Mouse (Mus musculus): Measurements from ENCODE around the gene Mrps27. TPM values are rescaled to one million over a fixed set of nuclear protein-coding genes. Genes with fewer than 3 reads are reported as not detected.
A peak's percentile ranks its signal among the peaks of the same experiment; 100 is the strongest.
"Not testable (repeated sequence)": the region's sequence is repeated elsewhere in the genome, so short reads cannot be mapped to it uniquely, and the experiment has no call there.

Mrps27 gene
- polyA plus RNA-seq, 1 experiment from 2014 or later = 25.9 TPM

DNA sequence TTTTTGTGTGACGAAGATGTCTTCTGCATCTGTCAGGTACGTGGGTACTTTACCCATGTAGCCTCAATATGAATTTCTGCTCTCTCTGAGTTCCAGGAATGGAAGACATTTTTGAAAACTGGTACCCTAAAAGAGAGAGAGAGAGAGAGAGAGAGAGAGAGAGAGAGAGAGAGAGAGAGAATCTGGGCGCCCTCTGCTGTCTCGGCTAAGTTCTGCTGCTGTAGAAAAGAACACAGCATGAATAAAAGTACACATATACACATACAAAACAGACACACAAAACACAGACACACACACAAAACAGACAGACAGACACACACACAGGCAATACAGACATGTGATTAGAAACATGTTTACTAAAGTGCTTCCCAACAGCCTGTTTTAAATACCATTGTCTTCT, 27.5 kb upstream of the Mrps27 start:
- H3K27ac ChIP-seq (replicated peaks) = no peak overlapping the region
- WGBS (ENCODE audit: insufficient replicate concordance) = 55% methylated on average over 4 of the region's 4 CpGs
- H3K9ac ChIP-seq = no peak overlapping the region
- no peaks in the 10 kb centered on the region for H3K4me1 ChIP-seq (replicated peaks)
- peaks cover 21% of the 10 kb centered on the region for H3K36me3 ChIP-seq (replicated peaks)
- H3K9me3 ChIP-seq (replicated peaks) = no peaks in the 10 kb centered on the region
- no peaks in the 10 kb centered on the region for H3K27me3 ChIP-seq
- ATAC-seq (ENCODE audit: insufficient read depth) = no peak
- H3K4me3 ChIP-seq (replicated peaks) = no peak overlapping the region
- no peak overlapping the region for H3K4me2 ChIP-seq

GRCm38 (mm10) chr13:99320453-99320852, 24.1 kb upstream of the Mrps27 start:
- ATAC-seq (ENCODE audit: insufficient read depth) = no peak
- 73% methylated on average over 7 of the region's 7 CpGs for WGBS (ENCODE audit: insufficient replicate concordance)
- H3K36me3 ChIP-seq (replicated peaks) = peaks cover 44% of the 10 kb centered on the region

GRCm38 (mm10) chr13:99322915-99323314, 21.7 kb upstream of the Mrps27 start:
- H3K27me3 ChIP-seq; H3K27ac ChIP-seq (replicated peaks); H3K4me3 ChIP-seq (replicated peaks); H3K9me3 ChIP-seq (replicated peaks); ATAC-seq (ENCODE audit: insufficient read depth); H3K4me2 ChIP-seq; H3K9ac ChIP-seq; H3K4me1 ChIP-seq (replicated peaks): not testable (repeated sequence)
- 83% methylated on average over 13 of the region's 13 CpGs for WGBS (ENCODE audit: insufficient replicate concordance)
- peaks cover 67% of the 10 kb centered on the region for H3K36me3 ChIP-seq (replicated peaks)

More at GRCm38 (mm10) chr13:99320453-99320852, 24.1 kb upstream of the Mrps27 start:
- Histone ChIP-seq H3K27me3 (no peaks in the 10 kb centered on the region), H3K9ac (no peak overlapping the region), H3K27ac (replicated peaks) (no peak overlapping the region), H3K4me3 (replicated peaks) (no peak overlapping the region), H3K9me3 (replicated peaks) (no peaks in the 10 kb centered on the region), H3K4me1 (replicated peaks) (no peaks in the 10 kb centered on the region), H3K4me2 (no peak overlapping the region)

- Histone ChIP-seq H3K4me3 (replicated peaks) (no peak overlapping the region), H3K4me1 (replicated peaks) (no peaks in the 10 kb centered on the region), H3K9ac (no peak overlapping the region), H3K27me3 (no peaks in the 10 kb centered on the region), H3K27ac (replicated peaks) (no peak overlapping the region), H3K4me2 (no peak overlapping the region), H3K36me3 (replicated peaks) (peaks cover 75% of the 10 kb centered on the region), H3K9me3 (replicated peaks) (no peaks in the 10 kb centered on the region)
- 73% methylated on average over 7 of the region's 7 CpGs for WGBS (ENCODE audit: insufficient replicate concordance)
- ATAC-seq (ENCODE audit: insufficient read depth) = no peak
These were observed 20.8 kb upstream of the Mrps27 start for GRCm38 (mm10) chr13:99323632-99324336.

- H3K27ac ChIP-seq (replicated peaks); H3K4me1 ChIP-seq (replicated peaks); H3K27me3 ChIP-seq; H3K9ac ChIP-seq; H3K4me2 ChIP-seq; H3K4me3 ChIP-seq (replicated peaks); ATAC-seq (ENCODE audit: insufficient read depth); H3K9me3 ChIP-seq (replicated peaks): not testable (repeated sequence)
- 87% methylated on average over 8 of the region's 8 CpGs for WGBS (ENCODE audit: insufficient replicate concordance)
- peaks cover 79% of the 10 kb centered on the region for H3K36me3 ChIP-seq (replicated peaks)
These were observed 20.3 kb upstream of the Mrps27 start for GRCm38 (mm10) chr13:99324337-99324685.

GRCm38 (mm10) chr13:99331255-99331654, 13.3 kb upstream of the Mrps27 start:
- peaks cover 88% of the 10 kb centered on the region for H3K36me3 ChIP-seq (replicated peaks)
- H3K9me3 ChIP-seq (replicated peaks) = no peaks in the 10 kb centered on the region
- H3K27me3 ChIP-seq = no peaks in the 10 kb centered on the region
- H3K4me3 ChIP-seq (replicated peaks) = no peak overlapping the region
- no peak overlapping the region for H3K9ac ChIP-seq
- ATAC-seq (ENCODE audit: insufficient read depth) = no peak
- H3K27ac ChIP-seq (replicated peaks) = no peak overlapping the region
- 67% methylated on average over 4 of the region's 4 CpGs for WGBS (ENCODE audit: insufficient replicate concordance)
- no peak overlapping the region for H3K4me2 ChIP-seq
- no peaks in the 10 kb centered on the region for H3K4me1 ChIP-seq (replicated peaks)

- WGBS (ENCODE audit: insufficient replicate concordance) = 37% methylated on average over 6 of the region's 6 CpGs
- Histone ChIP-seq H3K4me1 (replicated peaks) (no peaks in the 10 kb centered on the region), H3K27me3 (no peaks in the 10 kb centered on the region), H3K4me3 (replicated peaks) (no peak overlapping the region), H3K27ac (replicated peaks) (no peak overlapping the region), H3K9ac (no peak overlapping the region), H3K36me3 (replicated peaks) (peaks cover 80% of the 10 kb centered on the region), H3K9me3 (replicated peaks) (no peaks in the 10 kb centered on the region), H3K4me2 (no peak overlapping the region)
- ATAC-seq (ENCODE audit: insufficient read depth) = no peak
These were observed 7.1 kb upstream of the Mrps27 start for GRCm38 (mm10) chr13:99337510-99337909.

DNA sequence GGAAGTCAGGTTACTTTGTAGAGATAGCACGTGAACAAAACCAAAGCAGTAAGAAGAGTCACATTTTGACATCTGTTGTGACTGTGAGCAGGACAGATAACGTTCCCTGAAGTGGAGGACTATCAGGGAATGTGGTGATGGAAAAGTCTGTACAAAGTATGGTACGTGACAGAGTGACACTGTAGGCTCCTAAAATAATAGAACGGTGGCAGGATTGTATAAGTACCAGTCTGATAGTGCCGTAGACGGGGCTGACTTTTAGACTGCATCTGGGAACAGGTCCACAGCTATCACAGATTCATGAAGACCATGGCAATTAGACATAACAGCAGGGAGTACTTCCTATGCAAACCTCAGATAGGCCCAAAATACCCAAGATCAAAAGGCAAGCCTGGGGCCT, 3.1 kb upstream of the Mrps27 start:
- H3K4me2 ChIP-seq = no peak overlapping the region
- no peak for ATAC-seq (ENCODE audit: insufficient read depth)

DNA sequence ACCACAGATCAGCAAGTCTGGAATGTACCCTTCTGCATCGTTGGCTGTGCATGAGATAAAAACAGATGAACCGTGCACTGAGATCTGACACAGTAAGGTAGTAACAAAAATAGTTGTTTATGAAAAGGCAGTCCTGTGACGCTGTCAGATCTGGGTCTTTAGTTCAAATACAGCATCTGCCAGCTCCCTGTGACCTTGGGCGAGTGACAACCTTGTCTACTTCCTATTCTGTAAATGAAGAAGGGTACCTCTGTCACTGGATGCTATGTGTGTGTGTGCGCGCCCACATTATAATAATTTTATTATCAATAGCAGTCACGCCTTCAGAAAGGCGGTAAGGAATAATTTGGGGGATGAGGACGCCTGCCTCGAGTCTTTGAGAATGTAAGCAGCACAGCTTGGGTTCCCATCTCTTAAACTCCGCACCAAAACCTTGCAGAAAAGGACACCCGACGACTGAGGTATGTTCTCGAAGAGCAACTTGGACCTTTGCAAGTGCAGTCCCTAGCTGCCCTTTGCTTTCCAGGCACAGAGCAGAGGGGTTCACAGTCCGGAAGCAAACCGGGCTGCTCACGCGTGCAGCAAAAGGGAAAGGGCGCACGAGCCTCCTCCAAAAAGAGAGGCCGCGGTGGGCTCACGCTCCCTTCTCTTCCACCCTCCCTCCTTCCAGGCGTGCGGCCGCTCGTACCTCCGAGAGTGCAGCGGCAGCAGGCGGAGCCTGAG, 549 bp upstream of the Mrps27 start:
- Histone ChIP-seq H3K4me3 (replicated peaks) (peak overlapping the region; percentile 81), H3K4me2 (peak overlapping the region; percentile 78), H3K27ac (replicated peaks) (peak overlapping the region; percentile 75), H3K27me3 (no peaks in the 10 kb centered on the region), H3K9ac (peak overlapping the region; percentile 72), H3K9me3 (replicated peaks) (no peaks in the 10 kb centered on the region), H3K4me1 (replicated peaks) (peaks cover 19% of the 10 kb centered on the region), H3K36me3 (replicated peaks) (peaks cover 45% of the 10 kb centered on the region)
- ATAC-seq (ENCODE audit: insufficient read depth) = peak; percentile 70
- WGBS (ENCODE audit: insufficient replicate concordance) = under 1% methylated on average over 30 of the region's 30 CpGs

More for the DNA sequence above, 3.1 kb upstream of the Mrps27 start:
- H3K36me3 ChIP-seq (replicated peaks) = peaks cover 51% of the 10 kb centered on the region
- no peaks in the 10 kb centered on the region for H3K9me3 ChIP-seq (replicated peaks)
- peaks cover 19% of the 10 kb centered on the region for H3K4me1 ChIP-seq (replicated peaks)
- H3K27ac ChIP-seq (replicated peaks) = no peak overlapping the region
- 80% methylated on average over 6 of the region's 6 CpGs for WGBS (ENCODE audit: insufficient replicate concordance)
- no peaks in the 10 kb centered on the region for H3K27me3 ChIP-seq
- H3K4me3 ChIP-seq (replicated peaks) = no peak overlapping the region
- H3K9ac ChIP-seq = no peak overlapping the region

DNA sequence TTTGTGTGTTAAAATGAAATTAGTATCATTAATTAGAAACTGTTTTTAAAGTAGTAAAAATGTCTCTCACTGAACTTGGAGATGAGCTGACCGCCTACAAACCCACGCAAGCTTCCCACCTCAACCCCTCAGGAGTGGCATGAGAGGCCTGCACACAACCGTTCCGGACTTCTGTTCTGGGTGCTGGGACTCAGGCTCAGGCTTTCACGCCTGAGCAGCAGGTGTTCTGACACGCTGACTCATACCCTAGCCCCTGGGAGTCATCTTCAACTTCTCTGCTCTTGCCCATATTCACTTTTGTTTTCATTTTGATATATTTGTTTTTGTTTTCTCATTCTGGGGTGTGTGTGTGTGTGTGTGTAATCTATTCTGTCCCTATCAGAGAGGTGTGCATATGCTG, 5.4 kb downstream of the Mrps27 start:
- no peaks in the 10 kb centered on the region for H3K9me3 ChIP-seq (replicated peaks)
- H3K9ac ChIP-seq = no peak overlapping the region
- peaks cover 21% of the 10 kb centered on the region; the same call in 1 of the 2 replicates for H3K36me3 ChIP-seq (replicated peaks)
- no peak overlapping the region for H3K4me3 ChIP-seq (replicated peaks)
- WGBS (ENCODE audit: insufficient replicate concordance) = 70% methylated on average over 6 of the region's 6 CpGs
- H3K27ac ChIP-seq (replicated peaks) = no peak overlapping the region
- no peak for ATAC-seq (ENCODE audit: insufficient read depth)
- peaks cover 19% of the 10 kb centered on the region for H3K4me1 ChIP-seq (replicated peaks)
- H3K27me3 ChIP-seq = no peaks in the 10 kb centered on the region
- no peak overlapping the region for H3K4me2 ChIP-seq

DNA sequence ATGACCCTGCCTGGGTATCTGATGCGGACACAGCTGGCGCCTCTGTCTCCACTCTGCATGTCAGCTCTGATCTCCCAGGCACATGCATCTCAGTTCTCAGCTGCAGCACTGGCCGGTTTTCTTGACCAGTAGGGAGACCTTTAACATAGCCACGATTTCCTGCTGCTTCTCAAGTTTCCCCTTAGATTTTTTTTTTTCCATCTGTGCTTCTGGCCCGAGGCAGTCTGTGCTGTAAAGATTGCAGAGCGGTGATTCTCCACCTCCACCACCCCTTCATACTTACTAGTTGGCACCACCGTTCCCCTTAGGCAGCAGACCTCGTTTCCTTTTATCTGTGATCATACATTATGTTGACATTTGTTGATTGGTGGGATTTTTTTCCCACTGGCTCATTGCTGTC, 6.6 kb downstream of the Mrps27 start:
- 62% methylated on average over 8 of the region's 8 CpGs for WGBS (ENCODE audit: insufficient replicate concordance)
- Histone ChIP-seq H3K4me1 (replicated peaks) (peaks cover 12% of the 10 kb centered on the region), H3K9ac (no peak overlapping the region), H3K4me3 (replicated peaks) (no peak overlapping the region), H3K27ac (replicated peaks) (no peak overlapping the region), H3K4me2 (no peak overlapping the region), H3K27me3 (no peaks in the 10 kb centered on the region), H3K36me3 (replicated peaks) (peaks cover 21% of the 10 kb centered on the region; the same call in 1 of the 2 replicates), H3K9me3 (replicated peaks) (no peaks in the 10 kb centered on the region)
- ATAC-seq (ENCODE audit: insufficient read depth) = no peak
